Mouse (Mus musculus): Measurements from ENCODE around the gene Gjc1. TPM values are rescaled to one million over a fixed set of nuclear protein-coding genes. Genes with fewer than 3 reads are reported as not detected.

The Gjc1 gene
- total and polyA plus RNA-seq, 2 experiments from 2014 or later, result 18.0 to 21.3 TPM

GRCm38 (mm10) chr11:102791682-102792445, 27.6 kb downstream of the Gjc1 start:
- ATAC-seq (no peak), DNase-seq (ENCODE audit: low spot score) (no peak)
- Histone ChIP-seq H3K4me2 (ENCODE audit: low read depth, low read length) (no peak overlapping the region), H3K27me3 (ENCODE audit: insufficient read depth, low read length) (no peaks in the 10 kb centered on the region), H3K4me3 (ENCODE audit: low read length) (no peak overlapping the region), H3K9me3 (ENCODE audit: low read length) (no peaks in the 10 kb centered on the region), H3K27ac (peak overlapping the region; percentile 9; the same call in 1 of the 2 replicates), H3K4me1 (ENCODE audit: insufficient read depth, low read length) (no peaks in the 10 kb centered on the region), H3K36me3 (ENCODE audit: insufficient read depth, low read length) (no peaks in the 10 kb centered on the region), H3K9ac (replicated peaks; ENCODE audit: low read length) (no peak overlapping the region)
- WGBS, result 56% methylated on average over 14 of the region's 14 CpGs
- TF ChIP-seq CTCF (IDR thresholded peaks at IDR 0.05; ENCODE audit: low read depth), result no peak

GRCm38 (mm10) chr11:102787688-102788177, 31.8 kb downstream of the Gjc1 start:
- Histone ChIP-seq H3K27me3 (ENCODE audit: insufficient read depth, low read length) (no peaks in the 10 kb centered on the region), H3K36me3 (ENCODE audit: insufficient read depth, low read length) (no peaks in the 10 kb centered on the region), H3K4me1 (ENCODE audit: insufficient read depth, low read length) (no peaks in the 10 kb centered on the region), H3K27ac (no peak overlapping the region), H3K9ac (replicated peaks; ENCODE audit: low read length) (no peak overlapping the region), H3K9me3 (ENCODE audit: low read length) (no peaks in the 10 kb centered on the region), H3K4me2 (ENCODE audit: low read depth, low read length) (no peak overlapping the region), H3K4me3 (ENCODE audit: low read length) (no peak overlapping the region)
- 76% methylated on average over 5 of the region's 5 CpGs for WGBS
- no peak for ATAC-seq
- TF ChIP-seq CTCF (IDR thresholded peaks at IDR 0.05; ENCODE audit: low read depth), result no peak
- no peak for DNase-seq (ENCODE audit: low spot score)

- ATAC-seq, result no peak
- H3K4me3 ChIP-seq (ENCODE audit: low read length), result no peak overlapping the region
- no peak overlapping the region for H3K9ac ChIP-seq (replicated peaks; ENCODE audit: low read length)
- H3K4me1 ChIP-seq (ENCODE audit: insufficient read depth, low read length), result peaks cover 5% of the 10 kb centered on the region; the same call in 1 of the 2 replicates
- H3K36me3 ChIP-seq (ENCODE audit: insufficient read depth, low read length), result no peaks in the 10 kb centered on the region
- H3K27ac ChIP-seq, result no peak overlapping the region
- H3K9me3 ChIP-seq (ENCODE audit: low read length), result no peaks in the 10 kb centered on the region
- WGBS, result 54% methylated on average over 7 of the region's 7 CpGs
- TF ChIP-seq CTCF (IDR thresholded peaks at IDR 0.05; ENCODE audit: low read depth), result no peak
- H3K27me3 ChIP-seq (ENCODE audit: insufficient read depth, low read length), result no peaks in the 10 kb centered on the region
- peak; percentile 1 for DNase-seq (ENCODE audit: low spot score)
- no peak overlapping the region for H3K4me2 ChIP-seq (ENCODE audit: low read depth, low read length)
These were observed 36.1 kb downstream of the Gjc1 start for GRCm38 (mm10) chr11:102783443-102783842.

GRCm38 (mm10) chr11:102781523-102781922, 38.0 kb downstream of the Gjc1 start:
- DNase-seq (ENCODE audit: low spot score) (no peak), ATAC-seq (no peak)
- peaks cover 11% of the 10 kb centered on the region; the same call in 1 of the 2 replicates for H3K4me1 ChIP-seq (ENCODE audit: insufficient read depth, low read length)
- 91% methylated on average over 4 of the region's 4 CpGs for WGBS
- no peak overlapping the region for H3K27ac ChIP-seq
- 0 out of 2 replicates have a peak, but pooled peaks cover 2% of the 10 kb centered on the region for H3K36me3 ChIP-seq (ENCODE audit: insufficient read depth, low read length)
- H3K27me3 ChIP-seq (ENCODE audit: insufficient read depth, low read length), result no peaks in the 10 kb centered on the region
- H3K9me3 ChIP-seq (ENCODE audit: low read length), result no peaks in the 10 kb centered on the region
- no peak for TF ChIP-seq CTCF (IDR thresholded peaks at IDR 0.05; ENCODE audit: low read depth)
- no peak overlapping the region for H3K4me3 ChIP-seq (ENCODE audit: low read length)
- no peak overlapping the region for H3K9ac ChIP-seq (replicated peaks; ENCODE audit: low read length)
- no peak overlapping the region for H3K4me2 ChIP-seq (ENCODE audit: low read depth, low read length)

- H3K4me1 ChIP-seq (ENCODE audit: insufficient read depth, low read length), result peaks cover 11% of the 10 kb centered on the region; the same call in 1 of the 2 replicates
- H3K9ac ChIP-seq (replicated peaks; ENCODE audit: low read length), result no peak overlapping the region
- no peak overlapping the region for H3K4me3 ChIP-seq (ENCODE audit: low read length)
- TF ChIP-seq CTCF (IDR thresholded peaks at IDR 0.05; ENCODE audit: low read depth), result no peak
- H3K9me3 ChIP-seq (ENCODE audit: low read length), result no peaks in the 10 kb centered on the region
- 50% methylated on average over 10 of the region's 10 CpGs for WGBS
- H3K36me3 ChIP-seq (ENCODE audit: insufficient read depth, low read length), result 0 out of 2 replicates have a peak, but pooled peaks cover 3% of the 10 kb centered on the region
- no peaks in the 10 kb centered on the region for H3K27me3 ChIP-seq (ENCODE audit: insufficient read depth, low read length)
- no peak for DNase-seq (ENCODE audit: low spot score)
- no peak for ATAC-seq
- H3K27ac ChIP-seq, result no peak overlapping the region
- no peak overlapping the region for H3K4me2 ChIP-seq (ENCODE audit: low read depth, low read length)
These were observed 38.5 kb downstream of the Gjc1 start for GRCm38 (mm10) chr11:102780986-102781351.

- Histone ChIP-seq H3K9me3 (ENCODE audit: low read length) (no peaks in the 10 kb centered on the region), H3K27ac (no peak overlapping the region; the same call in 1 of the 2 replicates), H3K36me3 (ENCODE audit: insufficient read depth, low read length) (0 out of 2 replicates have a peak, but pooled peaks cover 3% of the 10 kb centered on the region), H3K27me3 (ENCODE audit: insufficient read depth, low read length) (no peaks in the 10 kb centered on the region), H3K4me2 (ENCODE audit: low read depth, low read length) (no peak overlapping the region), H3K9ac (replicated peaks; ENCODE audit: low read length) (no peak overlapping the region), H3K4me3 (ENCODE audit: low read length) (no peak overlapping the region), H3K4me1 (ENCODE audit: insufficient read depth, low read length) (peaks cover 11% of the 10 kb centered on the region; the same call in 1 of the 2 replicates)
- 42% methylated on average over 11 of the region's 11 CpGs for WGBS
- TF ChIP-seq CTCF (IDR thresholded peaks at IDR 0.05; ENCODE audit: low read depth), result no peak
- no peak for DNase-seq (ENCODE audit: low spot score)
- no peak for ATAC-seq
These were observed 39.1 kb downstream of the Gjc1 start for GRCm38 (mm10) chr11:102780271-102780985.
